Mouse (Mus musculus): ENCODE results near the gene Ifitm1. TPM values are rescaled to one million over a fixed set of nuclear protein-coding genes. Genes with fewer than 3 reads are reported as not detected.

The Ifitm1 gene
- polyA plus RNA-seq, 1 experiment from 2014 or later: 23.4 TPM

Other genes with a start within 250 kb of the Ifitm1 start
- not detected in 2 replicates for gene Cyp2e1, start 203.5 kb upstream of the Ifitm1 start, polyA plus RNA-seq (2016; fragmentation: Nextera tagmentation; extraction: Ambion mirVana)
- gene Syce1, start 179.4 kb upstream of the Ifitm1 start, polyA plus RNA-seq (2016; fragmentation: Nextera tagmentation; extraction: Ambion mirVana): 0.15 TPM in 1 of 2 replicates, not detected in the other
- gene Zfp941, start 145.0 kb upstream of the Ifitm1 start, polyA plus RNA-seq (2016; fragmentation: Nextera tagmentation; extraction: Ambion mirVana): 0.43 and 0.51 TPM in 2 replicates
- gene Urah, start 132.2 kb upstream of the Ifitm1 start, polyA plus RNA-seq (2016; fragmentation: Nextera tagmentation; extraction: Ambion mirVana): 4.5 and 4.6 TPM in 2 replicates
- not detected in 2 replicates for gene Scgb1c1, start 121.7 kb upstream of the Ifitm1 start, polyA plus RNA-seq (2016; fragmentation: Nextera tagmentation; extraction: Ambion mirVana)
- 0.07 TPM in 1 of 2 replicates, not detected in the other for gene Odf3, start 119.4 kb upstream of the Ifitm1 start, polyA plus RNA-seq (2016; fragmentation: Nextera tagmentation; extraction: Ambion mirVana)
- gene Gm45785, start 110.9 kb upstream of the Ifitm1 start, polyA plus RNA-seq (2016; fragmentation: Nextera tagmentation; extraction: Ambion mirVana): not detected in 2 replicates
- gene Ric8a, start 110.3 kb upstream of the Ifitm1 start, polyA plus RNA-seq (2016; fragmentation: Nextera tagmentation; extraction: Ambion mirVana): 30.7 and 33.8 TPM in 2 replicates
- gene Bet1l, start 109.6 kb upstream of the Ifitm1 start, polyA plus RNA-seq (2016; fragmentation: Nextera tagmentation; extraction: Ambion mirVana): 17.4 and 18.0 TPM in 2 replicates
- gene Psmd13, start 85.3 kb upstream of the Ifitm1 start, polyA plus RNA-seq (2016; fragmentation: Nextera tagmentation; extraction: Ambion mirVana): 204 and 213 TPM in 2 replicates
- 16.0 and 18.1 TPM in 2 replicates for gene Sirt3, start 84.9 kb upstream of the Ifitm1 start, polyA plus RNA-seq (2016; fragmentation: Nextera tagmentation; extraction: Ambion mirVana)
- not detected in 2 replicates for gene Cox8b, start 66.8 kb upstream of the Ifitm1 start, polyA plus RNA-seq (2016; fragmentation: Nextera tagmentation; extraction: Ambion mirVana)
- gene Nlrp6, start 46.3 kb upstream of the Ifitm1 start, polyA plus RNA-seq (2016; fragmentation: Nextera tagmentation; extraction: Ambion mirVana): 1.1 and 1.4 TPM in 2 replicates
- 7.8 and 7.9 TPM in 2 replicates for gene Pgghg, start 25.8 kb upstream of the Ifitm1 start, polyA plus RNA-seq (2016; fragmentation: Nextera tagmentation; extraction: Ambion mirVana)
- gene Ifitm5, start 16.9 kb upstream of the Ifitm1 start, polyA plus RNA-seq (2016; fragmentation: Nextera tagmentation; extraction: Ambion mirVana): 0.94 and 0.99 TPM in 2 replicates
- gene Gm45717, start 11.3 kb upstream of the Ifitm1 start, polyA plus RNA-seq (2016; fragmentation: Nextera tagmentation; extraction: Ambion mirVana): not detected in 2 replicates
- gene Ifitm2, start 11.2 kb upstream of the Ifitm1 start, polyA plus RNA-seq (2016; fragmentation: Nextera tagmentation; extraction: Ambion mirVana): 355 TPM in 2 replicates
- 35.7 TPM in 2 replicates for gene Ifitm3, start 43.5 kb downstream of the Ifitm1 start, polyA plus RNA-seq (2016; fragmentation: Nextera tagmentation; extraction: Ambion mirVana)
- 1.4 and 2.7 TPM in 2 replicates for gene Ifitm6, start 50.7 kb downstream of the Ifitm1 start, polyA plus RNA-seq (2016; fragmentation: Nextera tagmentation; extraction: Ambion mirVana)
- not detected in 2 replicates for gene Gm17387, start 61.9 kb downstream of the Ifitm1 start, polyA plus RNA-seq (2016; fragmentation: Nextera tagmentation; extraction: Ambion mirVana)
- gene B4galnt4, start 93.9 kb downstream of the Ifitm1 start, polyA plus RNA-seq (2016; fragmentation: Nextera tagmentation; extraction: Ambion mirVana): 1.9 and 2.3 TPM in 2 replicates
- 0.71 and 1.1 TPM in 2 replicates for gene Pkp3, start 111.0 kb downstream of the Ifitm1 start, polyA plus RNA-seq (2016; fragmentation: Nextera tagmentation; extraction: Ambion mirVana)
- gene Sigirr, start 133.4 kb downstream of the Ifitm1 start, polyA plus RNA-seq (2016; fragmentation: Nextera tagmentation; extraction: Ambion mirVana): 16.0 and 16.5 TPM in 2 replicates
- gene Ano9, start 150.6 kb downstream of the Ifitm1 start, polyA plus RNA-seq (2016; fragmentation: Nextera tagmentation; extraction: Ambion mirVana): 0.15 and 0.19 TPM in 2 replicates
- gene Ptdss2, start 155.2 kb downstream of the Ifitm1 start, polyA plus RNA-seq (2016; fragmentation: Nextera tagmentation; extraction: Ambion mirVana): 159 and 164 TPM in 2 replicates
- gene Rnh1, start 205.6 kb downstream of the Ifitm1 start, polyA plus RNA-seq (2016; fragmentation: Nextera tagmentation; extraction: Ambion mirVana): 55.0 and 65.0 TPM in 2 replicates
- gene Hras, start 226.8 kb downstream of the Ifitm1 start, polyA plus RNA-seq (2016; fragmentation: Nextera tagmentation; extraction: Ambion mirVana): 124 and 125 TPM in 2 replicates
- gene Lrrc56, start 226.9 kb downstream of the Ifitm1 start, polyA plus RNA-seq (2016; fragmentation: Nextera tagmentation; extraction: Ambion mirVana): 16.4 and 17.9 TPM in 2 replicates
- 0.99 and 1.1 TPM in 2 replicates for gene Lmntd2, start 246.9 kb downstream of the Ifitm1 start, polyA plus RNA-seq (2016; fragmentation: Nextera tagmentation; extraction: Ambion mirVana)
- 27.3 and 28.3 TPM in 2 replicates for gene Rassf7, start 248.6 kb downstream of the Ifitm1 start, polyA plus RNA-seq (2016; fragmentation: Nextera tagmentation; extraction: Ambion mirVana)